11 mouse cellular contexts compared by ENCODE assay signal in the genomic region with DNA sequence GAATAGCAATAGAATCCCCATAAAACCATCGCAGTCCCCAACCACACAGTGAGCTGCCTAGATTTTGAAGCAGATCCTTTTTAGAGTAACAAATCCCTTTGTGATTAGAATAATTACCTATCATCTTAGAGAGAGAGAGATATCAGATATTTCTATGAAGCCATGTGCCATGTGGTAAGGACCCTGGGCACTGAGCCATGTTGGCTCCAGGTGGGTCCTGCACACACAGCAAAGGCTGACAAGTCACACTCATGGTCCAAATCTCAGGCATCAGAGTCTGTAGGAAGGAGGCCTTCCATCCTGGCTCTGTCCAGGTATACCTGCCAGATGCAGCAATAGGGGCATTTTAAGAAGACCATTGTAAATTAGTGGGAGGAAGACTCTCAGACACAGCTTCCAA.
"Had no signal": no experiment of that assay in that cellular context is flagged by ENCODE, and none has a peak within 500 bp of the region (broad histone marks: within the 10 kb centered on the region; RNA-seq: fewer than 3 reads in every experiment).

No protein-coding gene starts in this region.

- DNase-seq: liver; liver, embryonic 13.5 days; liver, postnatal 0 days; lung, adult 18-20 months; lung, adult 2 months; lung, embryonic 14.5 days; lung, postnatal 10 days; lung, postnatal 14 days; lung, postnatal 36 days; lung, postnatal 4 days; midbrain, embryonic 14.5 days had no signal
